Mouse (Mus musculus) embryonic fibroblast, embryonic 13.5 days (primary cell): Measurements from ENCODE around the gene Ckap2l.

Experiments used
- CTCF ChIP-seq: IDR thresholded peaks from 2 replicates; pipeline ENCODE4 v1.5.1; 2011; ENCODE audit warnings: mild to moderate bottlenecking, control low read depth, low read length, moderate library complexity, borderline replicate concordance; ENCODE audit not compliant: insufficient read depth
- POLR2A ChIP-seq: IDR thresholded peaks from 2 replicates; pipeline ENCODE4 v1.6.1; 2011; ENCODE audit warnings: low read depth, mild to moderate bottlenecking, control low read depth, low read length, moderate library complexity

- no peak for TF ChIP-seq CTCF
- no peak for TF ChIP-seq POLR2A
Observed at GRCm38 (mm10) chr2:129241845-129242833, 54.9 kb downstream of the Ckap2l start.
